In genomic region chr2:125314169-125314925, GRCm38 (mm10) we compare ENCODE assay signal across 25 mouse cellular contexts.
"Had no signal": no experiment of that assay in that cellular context is flagged by ENCODE, and none has a peak within 500 bp of the region (broad histone marks: within the 10 kb centered on the region; RNA-seq: fewer than 3 reads in every experiment).

No protein-coding gene starts in this region.

- H3K4me1 ChIP-seq: hindbrain, embryonic 13.5 days; hindbrain, embryonic 15.5 days; kidney, embryonic 15.5 days; limb, embryonic 13.5 days; limb, embryonic 15.5 days had no signal

- ATAC-seq: forebrain, postnatal 0 days; hindbrain, postnatal 0 days; intestine, embryonic 16.5 days had no signal

- H3K4me3 ChIP-seq: heart, embryonic 13.5 days; heart, embryonic 15.5 days; hindbrain, embryonic 13.5 days; hindbrain, embryonic 15.5 days; kidney, embryonic 15.5 days; limb, embryonic 13.5 days; limb, embryonic 15.5 days had no signal

- H3K27ac ChIP-seq: heart, embryonic 13.5 days; heart, embryonic 15.5 days; hindbrain, embryonic 13.5 days; hindbrain, embryonic 15.5 days; hindbrain, postnatal 0 days; kidney, embryonic 15.5 days; kidney, postnatal 0 days; limb, embryonic 13.5 days; limb, embryonic 15.5 days had no signal

- H3K9ac ChIP-seq: forebrain, postnatal 0 days; heart, embryonic 13.5 days; heart, embryonic 15.5 days; hindbrain, embryonic 13.5 days; hindbrain, embryonic 15.5 days; kidney, embryonic 15.5 days; limb, embryonic 13.5 days; limb, embryonic 15.5 days had no signal

- DNase-seq: forebrain, postnatal 0 days; gastrocnemius, postnatal 14 days; gastrocnemius, postnatal 36 days; heart, adult 18-20 months; heart, postnatal 14 days; heart, postnatal 36 days; kidney, adult 11 months; kidney, adult 2 months; kidney, adult 9 months; kidney, postnatal 14 days; kidney, postnatal 36 days; layer of hippocampus, adult 9-11 months; layer of hippocampus, postnatal 36 days; left cerebral cortex, postnatal 4 days had no signal

- H3K9me3 ChIP-seq: heart, embryonic 13.5 days; heart, embryonic 15.5 days; hindbrain, embryonic 13.5 days; hindbrain, embryonic 15.5 days; kidney, embryonic 15.5 days; limb, embryonic 13.5 days; limb, embryonic 15.5 days had no signal

- H3K4me2 ChIP-seq: heart, embryonic 11.5 days; heart, embryonic 13.5 days; heart, embryonic 15.5 days; hindbrain, embryonic 13.5 days; hindbrain, embryonic 15.5 days; kidney, embryonic 15.5 days; limb, embryonic 13.5 days; limb, embryonic 15.5 days had no signal

- H3K27me3 ChIP-seq: heart, embryonic 13.5 days; heart, embryonic 15.5 days; hindbrain, embryonic 13.5 days; hindbrain, embryonic 15.5 days; kidney, embryonic 15.5 days; limb, embryonic 13.5 days; limb, embryonic 15.5 days had no signal
